Mouse (Mus musculus): ENCODE measurements around the gene Tnfrsf19.

DNA sequence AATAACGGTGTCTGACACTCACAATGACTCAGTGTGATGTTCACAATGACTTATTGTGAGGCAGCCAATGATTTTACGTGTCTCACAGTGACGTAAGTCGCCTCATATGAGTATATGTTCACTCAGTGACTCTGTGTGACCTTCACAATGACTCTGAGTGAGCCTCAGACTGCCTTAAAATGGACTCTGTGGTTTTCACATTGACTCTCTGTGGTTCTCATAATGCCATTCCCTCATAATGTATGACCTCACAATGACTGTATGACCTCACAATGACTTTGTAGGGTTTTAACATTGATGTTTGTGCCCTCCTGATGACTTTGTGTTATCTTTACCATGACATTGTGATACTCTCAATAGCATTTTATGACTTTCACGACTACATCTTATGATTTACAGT is 110.6 kb downstream of the Tnfrsf19 start:
- TF ChIP-seq POLR2A (IDR thresholded peaks at IDR 0.05; ENCODE audit: control insufficient read depth, low read depth, low read length), result no peak
- TF ChIP-seq CTCF (IDR thresholded peaks at IDR 0.05; ENCODE audit: control insufficient read depth, insufficient read depth, insufficient replicate concordance, low read depth, low read length), result no peak
